Mouse (Mus musculus): ENCODE measurements around the gene Fam193a. TPM values are rescaled to one million over a fixed set of nuclear protein-coding genes. Genes with fewer than 3 reads are reported as not detected.

Gene Fam193a
- total and polyA plus RNA-seq, 3 experiments: 17.4 to 74.9 (median 24.3) TPM

DNA sequence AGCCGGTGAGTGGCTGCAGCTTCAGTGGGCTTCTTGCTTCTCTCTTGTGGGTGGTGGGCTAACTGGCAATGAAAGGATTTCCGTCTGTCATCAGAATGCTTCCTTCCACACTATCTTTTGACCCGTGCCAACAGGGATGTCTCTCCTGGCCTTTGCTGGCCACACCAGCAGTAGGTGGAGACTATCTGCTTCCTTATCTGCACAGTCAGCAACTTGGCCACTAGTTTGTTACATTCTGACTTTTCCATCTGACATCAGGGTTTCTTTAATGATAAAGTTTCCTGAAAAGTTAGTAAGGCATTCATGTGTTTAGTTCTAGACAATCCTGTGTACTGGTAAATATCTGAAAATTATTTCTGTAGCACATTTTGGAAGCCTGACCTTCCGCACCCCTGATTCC is 41.1 kb downstream of the Fam193a start:
- Histone ChIP-seq H3K4me1 (ENCODE audit: insufficient read depth, low read depth, low read length) (peaks cover 7% of the 10 kb centered on the region), H3K27me3 (ENCODE audit: insufficient read depth, low read length) (no peaks in the 10 kb centered on the region), H3K9me3 (replicated peaks) (no peaks in the 10 kb centered on the region), H3K4me3 (ENCODE audit: low read depth, low read length) (no peak overlapping the region), H3K36me3 (replicated peaks) (peaks cover 25% of the 10 kb centered on the region)
- no peak for DNase-seq (ENCODE audit: low spot score)
- no peak for ATAC-seq (ENCODE audit: extremely low read depth, insufficient number of reproducible peaks, low FRiP score, poor library complexity, severe bottlenecking)
- no peak for TF ChIP-seq GATA2 (IDR thresholded peaks at IDR 0.05; ENCODE audit: borderline replicate concordance, low read depth, low read length)

- Histone ChIP-seq H3K27me3 (ENCODE audit: insufficient read depth, low read length) (no peaks in the 10 kb centered on the region), H3K4me3 (ENCODE audit: low read depth, low read length) (no peak overlapping the region), H3K9me3 (replicated peaks) (no peaks in the 10 kb centered on the region), H3K36me3 (replicated peaks) (peaks cover 37% of the 10 kb centered on the region), H3K4me1 (ENCODE audit: insufficient read depth, low read depth, low read length) (peaks cover 14% of the 10 kb centered on the region)
- TF ChIP-seq GATA2 (IDR thresholded peaks at IDR 0.05; ENCODE audit: borderline replicate concordance, low read depth, low read length) (no peak), TAL1 (conservative IDR thresholded peaks at IDR 0.05; ENCODE audit: low read depth, low read length) (no peak), POLR2AphosphoS5 (IDR thresholded peaks at IDR 0.05; ENCODE audit: insufficient replicate concordance, low read depth, low read length) (no peak), GATA1 (IDR thresholded peaks at IDR 0.05; ENCODE audit: borderline replicate concordance, low read length) (no peak), CTCF (IDR thresholded peaks at IDR 0.05; ENCODE audit: low read depth, low read length) (no peak)
- no peak for DNase-seq (ENCODE audit: low spot score)
- no peak for ATAC-seq (ENCODE audit: extremely low read depth, insufficient number of reproducible peaks, low FRiP score, poor library complexity, severe bottlenecking)
Measured at GRCm38 (mm10) chr5:34413921-34414320, 44.2 kb downstream of the Fam193a start.

DNA sequence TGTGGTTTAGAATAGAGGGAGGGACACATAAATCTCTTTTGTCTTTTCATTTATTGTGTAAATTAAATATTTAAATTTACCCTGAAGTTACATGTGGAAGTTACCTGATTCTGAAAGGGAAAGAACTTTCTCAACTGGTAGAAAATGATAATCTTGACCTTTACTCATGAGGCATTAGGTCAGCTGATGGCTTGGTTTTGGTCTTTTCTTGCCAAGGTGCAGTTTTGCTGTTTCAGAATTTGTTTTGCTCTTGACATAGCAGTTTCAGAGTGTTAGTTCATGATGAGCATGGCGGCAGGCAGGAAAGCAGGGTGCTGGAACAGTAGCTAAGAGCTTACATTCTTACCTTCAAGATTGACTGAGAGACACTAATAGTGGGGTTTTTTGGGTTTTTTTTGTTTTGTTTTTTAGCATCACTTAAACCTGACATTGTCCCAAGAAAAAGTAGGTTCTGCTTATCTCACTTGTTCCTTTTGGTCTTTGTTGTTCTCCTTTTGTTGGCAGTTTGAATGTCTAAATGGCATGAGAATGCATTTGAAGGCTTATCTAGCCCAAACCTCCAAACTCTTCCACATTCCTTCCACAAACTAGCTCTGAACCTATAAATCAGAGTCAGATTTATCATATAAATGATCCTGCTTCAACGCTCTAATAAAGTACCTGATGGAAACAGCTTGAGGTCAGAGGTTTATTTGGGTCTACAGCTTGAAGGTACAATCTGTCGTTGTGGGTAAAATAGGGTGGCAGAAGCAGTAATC is 47.7 kb downstream of the Fam193a start:
- Histone ChIP-seq H3K4me3 (ENCODE audit: low read depth, low read length) (no peak overlapping the region), H3K4me1 (ENCODE audit: insufficient read depth, low read depth, low read length) (peaks cover 15% of the 10 kb centered on the region), H3K9me3 (replicated peaks) (no peaks in the 10 kb centered on the region), H3K36me3 (replicated peaks) (peaks cover 50% of the 10 kb centered on the region), H3K27me3 (ENCODE audit: insufficient read depth, low read length) (no peaks in the 10 kb centered on the region)
- no peak for ATAC-seq (ENCODE audit: extremely low read depth, insufficient number of reproducible peaks, low FRiP score, poor library complexity, severe bottlenecking)
- TF ChIP-seq TAL1 (conservative IDR thresholded peaks at IDR 0.05; ENCODE audit: low read depth, low read length): no peak
- TF ChIP-seq POLR2AphosphoS5 (IDR thresholded peaks at IDR 0.05; ENCODE audit: insufficient replicate concordance, low read depth, low read length): no peak
- TF ChIP-seq CTCF (IDR thresholded peaks at IDR 0.05; ENCODE audit: low read depth, low read length): no peak
- no peak for TF ChIP-seq GATA2 (IDR thresholded peaks at IDR 0.05; ENCODE audit: borderline replicate concordance, low read depth, low read length)
- no peak for TF ChIP-seq GATA1 (IDR thresholded peaks at IDR 0.05; ENCODE audit: borderline replicate concordance, low read length)
- DNase-seq (ENCODE audit: low spot score): no peak

DNA sequence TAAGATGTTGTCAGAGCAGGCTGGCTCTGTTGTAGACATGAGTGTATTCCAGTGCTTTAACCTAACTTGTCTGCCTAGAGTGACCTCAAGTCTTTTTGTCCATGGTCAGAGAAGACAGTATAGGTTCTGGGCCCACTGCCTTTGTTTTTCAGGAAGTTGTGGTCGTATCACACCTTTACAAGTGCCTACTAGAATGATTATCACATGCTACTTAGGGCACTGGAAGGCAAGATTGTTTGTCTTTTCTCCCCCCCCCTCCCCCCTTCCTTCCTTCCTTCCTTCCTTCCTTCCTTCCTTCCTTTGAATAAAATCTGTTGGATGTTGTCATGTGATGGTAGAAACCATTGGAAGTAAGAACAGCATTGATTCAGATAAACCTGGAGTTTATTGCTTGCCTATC is 49.5 kb downstream of the Fam193a start:
- TF ChIP-seq GATA1 (IDR thresholded peaks at IDR 0.05; ENCODE audit: borderline replicate concordance, low read length) (no peak), POLR2AphosphoS5 (IDR thresholded peaks at IDR 0.05; ENCODE audit: insufficient replicate concordance, low read depth, low read length) (no peak), TAL1 (conservative IDR thresholded peaks at IDR 0.05; ENCODE audit: low read depth, low read length) (no peak), CTCF (IDR thresholded peaks at IDR 0.05; ENCODE audit: low read depth, low read length) (no peak), GATA2 (IDR thresholded peaks at IDR 0.05; ENCODE audit: borderline replicate concordance, low read depth, low read length) (no peak)
- Histone ChIP-seq H3K9me3 (replicated peaks) (no peaks in the 10 kb centered on the region), H3K4me1 (ENCODE audit: insufficient read depth, low read depth, low read length) (peaks cover 15% of the 10 kb centered on the region), H3K27me3 (ENCODE audit: insufficient read depth, low read length) (no peaks in the 10 kb centered on the region), H3K36me3 (replicated peaks) (peaks cover 51% of the 10 kb centered on the region), H3K4me3 (ENCODE audit: low read depth, low read length) (no peak overlapping the region)
- no peak for DNase-seq (ENCODE audit: low spot score)
- no peak for ATAC-seq (ENCODE audit: extremely low read depth, insufficient number of reproducible peaks, low FRiP score, poor library complexity, severe bottlenecking)

DNA sequence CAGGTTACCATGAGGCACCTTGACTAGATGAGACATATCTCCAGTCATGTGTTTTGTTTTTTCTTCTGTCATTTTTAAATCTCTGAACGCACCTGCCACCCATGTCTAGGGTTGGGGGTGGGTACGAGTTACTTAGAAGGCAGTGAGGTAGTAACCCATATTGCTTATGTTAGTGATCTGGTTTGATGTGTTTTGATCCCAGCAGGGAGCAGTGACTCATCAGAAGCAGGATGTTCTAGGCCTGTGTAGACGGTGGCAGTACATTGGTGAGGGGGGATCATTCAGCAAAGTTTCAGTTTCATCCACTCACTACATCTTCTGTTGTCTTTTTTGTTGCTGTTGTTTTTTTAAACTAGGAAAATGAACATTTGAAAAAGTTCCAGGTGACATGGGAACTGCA is 61.0 kb downstream of the Fam193a start:
- no peak for ATAC-seq (ENCODE audit: extremely low read depth, insufficient number of reproducible peaks, low FRiP score, poor library complexity, severe bottlenecking)
- Histone ChIP-seq H3K27me3 (ENCODE audit: insufficient read depth, low read length) (no peaks in the 10 kb centered on the region), H3K4me3 (ENCODE audit: low read depth, low read length) (no peak overlapping the region), H3K4me1 (ENCODE audit: insufficient read depth, low read depth, low read length) (no peaks in the 10 kb centered on the region), H3K36me3 (replicated peaks) (peaks cover 83% of the 10 kb centered on the region), H3K9me3 (replicated peaks) (no peaks in the 10 kb centered on the region)
- no peak for DNase-seq (ENCODE audit: low spot score)
- no peak for TF ChIP-seq GATA1 (IDR thresholded peaks at IDR 0.05; ENCODE audit: borderline replicate concordance, low read length)
- no peak for TF ChIP-seq GATA2 (IDR thresholded peaks at IDR 0.05; ENCODE audit: borderline replicate concordance, low read depth, low read length)

- no peak overlapping the region for H3K4me3 ChIP-seq (ENCODE audit: low read depth, low read length)
- peaks cover 88% of the 10 kb centered on the region for H3K36me3 ChIP-seq (replicated peaks)
Measured at GRCm38 (mm10) chr5:34433786-34434185, 64.1 kb downstream of the Fam193a start.

More at GRCm38 (mm10) chr5:34433786-34434185, 64.1 kb downstream of the Fam193a start:
- Histone ChIP-seq H3K27me3 (ENCODE audit: insufficient read depth, low read length) (no peaks in the 10 kb centered on the region), H3K9me3 (replicated peaks) (no peaks in the 10 kb centered on the region), H3K4me1 (ENCODE audit: insufficient read depth, low read depth, low read length) (no peaks in the 10 kb centered on the region; the same call in 1 of the 2 replicates)
- TF ChIP-seq TAL1 (conservative IDR thresholded peaks at IDR 0.05; ENCODE audit: low read depth, low read length): no peak
- no peak for TF ChIP-seq GATA1 (IDR thresholded peaks at IDR 0.05; ENCODE audit: borderline replicate concordance, low read length)
- no peak for TF ChIP-seq CTCF (IDR thresholded peaks at IDR 0.05; ENCODE audit: low read depth, low read length)
- TF ChIP-seq GATA2 (IDR thresholded peaks at IDR 0.05; ENCODE audit: borderline replicate concordance, low read depth, low read length): no peak
- no peak for TF ChIP-seq POLR2AphosphoS5 (IDR thresholded peaks at IDR 0.05; ENCODE audit: insufficient replicate concordance, low read depth, low read length)
- ATAC-seq (ENCODE audit: extremely low read depth, insufficient number of reproducible peaks, low FRiP score, poor library complexity, severe bottlenecking) (no peak), DNase-seq (ENCODE audit: low spot score) (no peak)

Data from G1E (cell line).